In the genomic region with DNA sequence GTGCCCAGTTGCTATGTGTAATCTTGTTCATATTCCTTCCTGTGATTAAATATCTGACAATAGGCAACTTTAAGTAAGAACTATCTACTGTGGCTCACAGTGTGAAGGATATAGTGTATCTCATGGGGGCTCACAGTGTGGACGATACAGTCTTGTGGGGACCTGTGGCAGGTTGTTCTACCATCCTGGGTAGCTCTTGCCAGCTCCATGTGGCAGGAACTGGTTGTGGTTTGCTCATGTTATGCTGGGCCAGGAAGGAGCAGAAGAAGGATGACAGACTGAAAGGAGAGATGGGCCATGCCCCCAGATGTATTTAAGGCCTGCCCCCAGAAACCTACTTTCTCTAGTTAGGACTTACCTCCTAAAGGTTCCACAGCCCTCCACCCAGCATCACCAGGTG, we compare ENCODE assay signal across 19 mouse cellular contexts.
"Had no signal": no experiment of that assay in that cellular context is flagged by ENCODE, and none has a peak within 500 bp of the region (broad histone marks: within the 10 kb centered on the region; RNA-seq: fewer than 3 reads in every experiment).

No protein-coding gene starts in this region.

- ATAC-seq: midbrain, embryonic 15.5 days had no signal

- H3K9me3 ChIP-seq: kidney, embryonic 15.5 days; liver, embryonic 13.5 days; midbrain, embryonic 12.5 days; midbrain, embryonic 15.5 days; neural tube, embryonic 12.5 days; neural tube, embryonic 15.5 days; stomach, embryonic 15.5 days had no signal

- H3K36me3 ChIP-seq: kidney, embryonic 15.5 days; midbrain, embryonic 12.5 days; midbrain, embryonic 15.5 days; neural tube, embryonic 12.5 days; neural tube, embryonic 15.5 days; stomach, embryonic 15.5 days had no signal

- DNase-seq: kidney, adult 11 months; kidney, adult 8-10 months; kidney, postnatal 10 days; kidney, postnatal 36 days; layer of hippocampus, postnatal 36 days; liver, embryonic 13.5 days; lung, adult 2 months; lung, postnatal 14 days; lung, postnatal 4 days; right cerebral cortex, adult 18-20 months; right cerebral cortex, postnatal 14 days; right cerebral cortex, postnatal 4 days had no signal

- H3K27me3 ChIP-seq: kidney, embryonic 15.5 days; liver, embryonic 13.5 days; midbrain, embryonic 12.5 days; midbrain, embryonic 15.5 days; neural tube, embryonic 12.5 days; neural tube, embryonic 15.5 days; stomach, embryonic 15.5 days had no signal

- H3K27ac ChIP-seq: kidney, embryonic 15.5 days; left cerebral cortex, adult 2 months; liver, embryonic 13.5 days; midbrain, embryonic 12.5 days; midbrain, embryonic 15.5 days; neural tube, embryonic 12.5 days; neural tube, embryonic 15.5 days; stomach, embryonic 15.5 days had no signal

- H3K4me1 ChIP-seq: midbrain, embryonic 12.5 days; stomach, embryonic 15.5 days had no signal

- H3K4me2 ChIP-seq: kidney, embryonic 15.5 days; liver, embryonic 13.5 days; midbrain, embryonic 12.5 days; midbrain, embryonic 15.5 days; neural tube, embryonic 12.5 days; neural tube, embryonic 15.5 days; stomach, embryonic 15.5 days had no signal

- H3K4me3 ChIP-seq: kidney, embryonic 15.5 days; left cerebral cortex, adult 2 months; liver, embryonic 13.5 days; midbrain, embryonic 12.5 days; midbrain, embryonic 15.5 days; neural tube, embryonic 12.5 days; neural tube, embryonic 15.5 days; stomach, embryonic 15.5 days had no signal

- H3K9ac ChIP-seq: kidney, embryonic 15.5 days; liver, embryonic 13.5 days; midbrain, embryonic 12.5 days; midbrain, embryonic 15.5 days; neural tube, embryonic 12.5 days; neural tube, embryonic 15.5 days; stomach, embryonic 15.5 days had no signal
